Mouse (Mus musculus) gastrocnemius, postnatal 10 days (tissue): ENCODE results near the gene Sphk1. TPM values are rescaled to one million over a fixed set of nuclear protein-coding genes. Genes with fewer than 3 reads are reported as not detected.
"Not testable (repeated sequence)": the region's sequence is repeated elsewhere in the genome, so short reads cannot be mapped to it uniquely, and the experiment has no call there.

Source experiments
- DNase-seq: peaks from one replicate; pipeline ENCODE4 v3.0.0; 2021; ENCODE audit warnings: mixed read lengths
- long read RNA-seq, 2 experiments: library from polyadenylated mRNA; stranded (forward); transcript quantifications; one replicate each; pipeline ENCODE4 v2.0.0; 2021
- total RNA-seq, 2 experiments: library from RNA; stranded (reverse); gene quantifications; 2 replicates each; pipeline ENCODE4 v1.2.3; 2021

The Sphk1 gene
- 1 to 10 TPM; 3.7 to 4.0 TPM for total RNA-seq
- long read RNA-seq, experiment 1, partial matches to known transcripts: 0 of 3 reads
- long read RNA-seq, experiment 1, other reads (novel, unspliced or antisense): 1 of 3 reads
- long read RNA-seq, experiment 2, partial matches to known transcripts: 1 of 4 reads
- long read RNA-seq, experiment 2, other reads (novel, unspliced or antisense): 0 of 4 reads

- DNase-seq: no peak
These were observed at the start of gene Sphk1 for GRCm38 (mm10) chr11:116530187-116531147. Gene Sphk1 (plus strand): TSS chr11:116530925.

GRCm38 (mm10) chr11:116480975-116481374, 49.8 kb upstream of the Sphk1 start:
- no peak for DNase-seq

GRCm38 (mm10) chr11:116481776-116482175, 48.9 kb upstream of the Sphk1 start:
- no peak for DNase-seq

- no peak for DNase-seq
These were observed 46.5 kb upstream of the Sphk1 start for GRCm38 (mm10) chr11:116484261-116484660.

- no peak for DNase-seq
These were observed 42.5 kb upstream of the Sphk1 start for GRCm38 (mm10) chr11:116488207-116488606.

- no peak for DNase-seq
These were observed 41.9 kb upstream of the Sphk1 start for GRCm38 (mm10) chr11:116488693-116489375.

- no peak for DNase-seq
These were observed 40.9 kb upstream of the Sphk1 start for GRCm38 (mm10) chr11:116489771-116490231.

GRCm38 (mm10) chr11:116490232-116491107, 40.3 kb upstream of the Sphk1 start:
- DNase-seq: peak; percentile 89

- no peak for DNase-seq
These were observed 39.4 kb upstream of the Sphk1 start for GRCm38 (mm10) chr11:116491338-116491737.

- DNase-seq: not testable (repeated sequence)
These were observed 38.2 kb upstream of the Sphk1 start for GRCm38 (mm10) chr11:116492507-116492906.

GRCm38 (mm10) chr11:116493191-116493590, 37.5 kb upstream of the Sphk1 start:
- DNase-seq: no peak

GRCm38 (mm10) chr11:116493795-116494252, 36.9 kb upstream of the Sphk1 start, which contains the start of gene Prpsap1:
Gene Prpsap1 (minus strand): TSS chr11:116494202.
- DNase-seq: peak; percentile 48

- peak; percentile 65 for DNase-seq
These were observed 36.1 kb upstream of the Sphk1 start for GRCm38 (mm10) chr11:116494474-116495174.

GRCm38 (mm10) chr11:116497313-116497712, 33.4 kb upstream of the Sphk1 start:
- DNase-seq: no peak

GRCm38 (mm10) chr11:116498596-116498995, 32.1 kb upstream of the Sphk1 start:
- no peak for DNase-seq

GRCm38 (mm10) chr11:116499018-116499417, 31.7 kb upstream of the Sphk1 start:
- no peak for DNase-seq

- DNase-seq: peak; percentile 22
These were observed 29.5 kb upstream of the Sphk1 start for GRCm38 (mm10) chr11:116501005-116501746.

- no peak for DNase-seq
These were observed 26.2 kb upstream of the Sphk1 start for GRCm38 (mm10) chr11:116504516-116504915.

GRCm38 (mm10) chr11:116505573-116505972, 25.2 kb upstream of the Sphk1 start:
- no peak for DNase-seq
